Mouse (Mus musculus): ENCODE measurements around the gene Sox2. TPM values are rescaled to one million over a fixed set of nuclear protein-coding genes. Genes with fewer than 3 reads are reported as not detected.

The Sox2 gene
- polyA plus RNA-seq, 1 experiment: not detected

GRCm38 (mm10) chr3:34650621-34651361 is 586 bp downstream of the Sox2 start:
- no peak for TF ChIP-seq POLR2A (IDR thresholded peaks at IDR 0.05; ENCODE audit: low read depth, low read length)
- no peak for TF ChIP-seq CTCF (IDR thresholded peaks at IDR 0.05; ENCODE audit: extremely low read depth, insufficient read depth, insufficient read length, insufficient replicate concordance)
- Histone ChIP-seq H3K4me3 (ENCODE audit: extremely low read depth, insufficient read depth, insufficient read length) (no peak overlapping the region), H3K27me3 (ENCODE audit: control insufficient read depth, insufficient read depth, low read length) (peaks cover 32% of the 10 kb centered on the region), H3K4me1 (ENCODE audit: control insufficient read depth, insufficient read depth, insufficient read length) (no peaks in the 10 kb centered on the region; the same call in 1 of the 2 replicates), H3K36me3 (ENCODE audit: control insufficient read depth, insufficient read depth, low read length) (no peaks in the 10 kb centered on the region), H3K27ac (ENCODE audit: insufficient read depth, low read length) (no peak overlapping the region)
- 5% methylated on average over 67 of the region's 67 CpGs for WGBS
- no peak for DNase-seq (ENCODE audit: low read depth in 1 of 2, low spot score in 2 of 2)

GRCm38 (mm10) chr3:34651486-34652170 is 1.4 kb downstream of the Sox2 start:
- no peak for TF ChIP-seq POLR2A (IDR thresholded peaks at IDR 0.05; ENCODE audit: low read depth, low read length)
- no peak for TF ChIP-seq CTCF (IDR thresholded peaks at IDR 0.05; ENCODE audit: extremely low read depth, insufficient read depth, insufficient read length, insufficient replicate concordance)
- H3K4me1 ChIP-seq (ENCODE audit: control insufficient read depth, insufficient read depth, insufficient read length): no peaks in the 10 kb centered on the region; the same call in 1 of the 2 replicates
- peaks cover 32% of the 10 kb centered on the region for H3K27me3 ChIP-seq (ENCODE audit: control insufficient read depth, insufficient read depth, low read length)
- 7% methylated on average over 26 of the region's 26 CpGs for WGBS
- no peak overlapping the region for H3K27ac ChIP-seq (ENCODE audit: insufficient read depth, low read length)
- no peaks in the 10 kb centered on the region for H3K36me3 ChIP-seq (ENCODE audit: control insufficient read depth, insufficient read depth, low read length)
- no peak overlapping the region for H3K4me3 ChIP-seq (ENCODE audit: extremely low read depth, insufficient read depth, insufficient read length)
- DNase-seq (ENCODE audit: low read depth in 1 of 2, low spot score in 2 of 2): no peak

- no peak for DNase-seq (ENCODE audit: low read depth in 1 of 2, low spot score in 2 of 2)
- Histone ChIP-seq H3K27me3 (ENCODE audit: control insufficient read depth, insufficient read depth, low read length) (peaks cover 32% of the 10 kb centered on the region), H3K4me3 (ENCODE audit: extremely low read depth, insufficient read depth, insufficient read length) (no peak overlapping the region), H3K36me3 (ENCODE audit: control insufficient read depth, insufficient read depth, low read length) (no peaks in the 10 kb centered on the region), H3K27ac (ENCODE audit: insufficient read depth, low read length) (no peak overlapping the region), H3K4me1 (ENCODE audit: control insufficient read depth, insufficient read depth, insufficient read length) (no peaks in the 10 kb centered on the region; the same call in 1 of the 2 replicates)
- TF ChIP-seq CTCF (IDR thresholded peaks at IDR 0.05; ENCODE audit: extremely low read depth, insufficient read depth, insufficient read length, insufficient replicate concordance) (no peak), POLR2A (IDR thresholded peaks at IDR 0.05; ENCODE audit: low read depth, low read length) (no peak)
- 7% methylated on average over 14 of the region's 14 CpGs for WGBS
Observed at GRCm38 (mm10) chr3:34652616-34653015, 2.4 kb downstream of the Sox2 start.

GRCm38 (mm10) chr3:34653235-34653976 is 3.2 kb downstream of the Sox2 start:
- Histone ChIP-seq H3K4me1 (ENCODE audit: control insufficient read depth, insufficient read depth, insufficient read length) (no peaks in the 10 kb centered on the region; the same call in 1 of the 2 replicates), H3K4me3 (ENCODE audit: extremely low read depth, insufficient read depth, insufficient read length) (no peak overlapping the region), H3K27ac (ENCODE audit: insufficient read depth, low read length) (no peak overlapping the region), H3K36me3 (ENCODE audit: control insufficient read depth, insufficient read depth, low read length) (no peaks in the 10 kb centered on the region), H3K27me3 (ENCODE audit: control insufficient read depth, insufficient read depth, low read length) (peaks cover 32% of the 10 kb centered on the region)
- no peak for DNase-seq (ENCODE audit: low read depth in 1 of 2, low spot score in 2 of 2)
- TF ChIP-seq POLR2A (IDR thresholded peaks at IDR 0.05; ENCODE audit: low read depth, low read length) (no peak), CTCF (IDR thresholded peaks at IDR 0.05; ENCODE audit: extremely low read depth, insufficient read depth, insufficient read length, insufficient replicate concordance) (no peak)
- 6% methylated on average over 26 of the region's 26 CpGs for WGBS

GRCm38 (mm10) chr3:34653977-34654500 is 3.8 kb downstream of the Sox2 start:
- no peak overlapping the region for H3K4me3 ChIP-seq (ENCODE audit: extremely low read depth, insufficient read depth, insufficient read length)
- no peaks in the 10 kb centered on the region for H3K36me3 ChIP-seq (ENCODE audit: control insufficient read depth, insufficient read depth, low read length)
- WGBS: 8% methylated on average over 9 of the region's 9 CpGs
- DNase-seq (ENCODE audit: low read depth in 1 of 2, low spot score in 2 of 2): no peak
- no peaks in the 10 kb centered on the region for H3K4me1 ChIP-seq (ENCODE audit: control insufficient read depth, insufficient read depth, insufficient read length)
- H3K27me3 ChIP-seq (ENCODE audit: control insufficient read depth, insufficient read depth, low read length): peaks cover 26% of the 10 kb centered on the region
- no peak overlapping the region for H3K27ac ChIP-seq (ENCODE audit: insufficient read depth, low read length)
- TF ChIP-seq POLR2A (IDR thresholded peaks at IDR 0.05; ENCODE audit: low read depth, low read length): no peak
- no peak for TF ChIP-seq CTCF (IDR thresholded peaks at IDR 0.05; ENCODE audit: extremely low read depth, insufficient read depth, insufficient read length, insufficient replicate concordance)

GRCm38 (mm10) chr3:34654781-34655180 is 4.6 kb downstream of the Sox2 start:
- no peak for TF ChIP-seq POLR2A (IDR thresholded peaks at IDR 0.05; ENCODE audit: low read depth, low read length)
- TF ChIP-seq CTCF (IDR thresholded peaks at IDR 0.05; ENCODE audit: extremely low read depth, insufficient read depth, insufficient read length, insufficient replicate concordance): no peak
- WGBS: 34% methylated on average over 6 of the region's 6 CpGs
- H3K27ac ChIP-seq (ENCODE audit: insufficient read depth, low read length): no peak overlapping the region
- no peaks in the 10 kb centered on the region for H3K36me3 ChIP-seq (ENCODE audit: control insufficient read depth, insufficient read depth, low read length)
- H3K27me3 ChIP-seq (ENCODE audit: control insufficient read depth, insufficient read depth, low read length): peaks cover 20% of the 10 kb centered on the region
- no peaks in the 10 kb centered on the region for H3K4me1 ChIP-seq (ENCODE audit: control insufficient read depth, insufficient read depth, insufficient read length)
- no peak overlapping the region for H3K4me3 ChIP-seq (ENCODE audit: extremely low read depth, insufficient read depth, insufficient read length)
- no peak for DNase-seq (ENCODE audit: low read depth in 1 of 2, low spot score in 2 of 2)
